In the genomic region with DNA sequence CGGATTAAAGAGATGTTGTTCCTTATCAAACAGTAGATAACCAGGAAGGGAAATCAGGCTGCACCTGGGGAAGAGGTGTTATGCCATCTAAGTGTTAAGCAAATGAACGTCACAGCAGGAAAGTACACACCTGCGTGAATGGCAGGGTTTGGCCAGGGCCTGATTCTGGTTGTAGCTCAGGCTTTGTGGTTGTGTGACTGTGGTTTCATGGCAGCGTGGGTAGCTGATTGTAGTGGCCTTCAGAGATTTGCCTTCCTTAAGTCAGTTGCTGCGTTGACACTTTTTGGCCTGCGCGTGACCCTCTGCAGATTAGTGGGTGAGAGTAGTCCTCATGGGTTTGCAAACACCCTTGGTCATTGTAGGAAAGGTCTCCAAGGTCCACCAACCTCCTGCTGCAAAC, we compare ENCODE assay signal across 10 mouse cellular contexts.
DNase-seq lines count a peak whose midpoint lies in the region; ATAC-seq and TF ChIP-seq lines count a peak whose summit lies in the region.
"Had no signal": no experiment of that assay in that cellular context is flagged by ENCODE, and none has a peak within 500 bp of the region (broad histone marks: within the 10 kb centered on the region; RNA-seq: fewer than 3 reads in every experiment).

No protein-coding gene starts in this region.

- H3K9ac ChIP-seq in kidney, embryonic 14.5 days (ENCODE audit: low read depth, low read length), result no peak overlapping the region
- no peak overlapping the region for H3K9ac ChIP-seq in hindbrain, embryonic 13.5 days
- no peak overlapping the region for H3K9ac ChIP-seq in midbrain, embryonic 15.5 days
- H3K9ac ChIP-seq: forebrain, embryonic 13.5 days had no signal

- TF ChIP-seq POLR2A in lung, adult 2 months (IDR thresholded peaks at IDR 0.05; ENCODE audit: borderline replicate concordance, extremely low read depth, low read depth, low read length), result no peak

- no peak overlapping the region for H3K4me2 ChIP-seq in kidney, embryonic 14.5 days (replicated peaks; ENCODE audit: low read depth, low read length)
- H3K4me2 ChIP-seq in hindbrain, embryonic 13.5 days, result no peak overlapping the region
- no peak overlapping the region for H3K4me2 ChIP-seq in midbrain, embryonic 15.5 days
- H3K4me2 ChIP-seq: forebrain, embryonic 13.5 days had no signal

- no peaks in the 10 kb centered on the region for H3K9me3 ChIP-seq in kidney, embryonic 14.5 days (ENCODE audit: control insufficient read depth, low read length)
- no peaks in the 10 kb centered on the region for H3K9me3 ChIP-seq in hindbrain, embryonic 13.5 days
- no peaks in the 10 kb centered on the region for H3K9me3 ChIP-seq in midbrain, embryonic 15.5 days
- H3K9me3 ChIP-seq: forebrain, embryonic 13.5 days; hindbrain, embryonic 10.5 days had no signal

- H3K27ac ChIP-seq in kidney, embryonic 14.5 days (ENCODE audit: low read depth, low read length), result peak overlapping the region; percentile 73; the same call in 1 of the 2 replicates
- H3K27ac ChIP-seq in hindbrain, embryonic 13.5 days, result no peak overlapping the region
- no peak overlapping the region for H3K27ac ChIP-seq in midbrain, embryonic 15.5 days
- H3K27ac ChIP-seq: forebrain, embryonic 13.5 days; hindbrain, embryonic 10.5 days; macrophage had no signal

- H3K36me3 ChIP-seq in kidney, embryonic 14.5 days (ENCODE audit: control insufficient read depth, insufficient read depth, low read length), result no peaks in the 10 kb centered on the region
- H3K36me3 ChIP-seq in hindbrain, embryonic 13.5 days, result no peaks in the 10 kb centered on the region
- H3K36me3 ChIP-seq in midbrain, embryonic 15.5 days (replicated peaks), result no peaks in the 10 kb centered on the region
- H3K36me3 ChIP-seq: hindbrain, embryonic 10.5 days had no signal

- peak; percentile 53 to 81 for DNase-seq in lung, adult 18-20 months
- no peak for DNase-seq in lung, adult 2 months
- DNase-seq in lung, postnatal 10 days, result peak; percentile 24

- ATAC-seq in kidney, embryonic 14.5 days (ENCODE audit: low FRiP score, low TSS enrichment), result no peak
- ATAC-seq in hindbrain, embryonic 13.5 days (ENCODE audit: low FRiP score), result no peak
- ATAC-seq in midbrain, embryonic 15.5 days (replicated peaks), result no peak
- no peak for ATAC-seq in erythroid progenitor cell, adult 5-6 weeks (replicated peaks; ENCODE audit: low FRiP score, poor library complexity, severe bottlenecking)
- ATAC-seq: forebrain, embryonic 13.5 days had no signal

- peaks cover 22% of the 10 kb centered on the region for H3K4me1 ChIP-seq in lung, adult 2 months (ENCODE audit: control insufficient read depth, insufficient read depth, low read length)
- H3K4me1 ChIP-seq in kidney, embryonic 14.5 days (ENCODE audit: control insufficient read depth, insufficient read depth, low read length), result peaks cover 39% of the 10 kb centered on the region
- H3K4me1 ChIP-seq in hindbrain, embryonic 13.5 days (replicated peaks), result peaks cover 37% of the 10 kb centered on the region
- peaks cover 37% of the 10 kb centered on the region for H3K4me1 ChIP-seq in midbrain, embryonic 15.5 days

- WGBS in lung, adult 2 months, result 60% methylated on average over 7 of the region's 7 CpGs
- WGBS in kidney, embryonic 14.5 days, result 56% methylated on average over 7 of the region's 7 CpGs
- WGBS in hindbrain, embryonic 13.5 days, result 62% methylated on average over 7 of the region's 7 CpGs
- 64% methylated on average over 7 of the region's 7 CpGs for WGBS in midbrain, embryonic 15.5 days

- no peak overlapping the region for H3K4me3 ChIP-seq in lung, adult 2 months (replicated peaks; ENCODE audit: extremely low read depth, low read depth, low read length)
- H3K4me3 ChIP-seq in kidney, embryonic 14.5 days (ENCODE audit: low read length), result no peak overlapping the region
- no peak overlapping the region for H3K4me3 ChIP-seq in hindbrain, embryonic 13.5 days
- no peak overlapping the region for H3K4me3 ChIP-seq in midbrain, embryonic 15.5 days
- H3K4me3 ChIP-seq: forebrain, embryonic 13.5 days; hindbrain, embryonic 10.5 days had no signal

- H3K27me3 ChIP-seq in kidney, embryonic 14.5 days (ENCODE audit: control insufficient read depth, insufficient read depth, low read length), result no peaks in the 10 kb centered on the region
- no peaks in the 10 kb centered on the region for H3K27me3 ChIP-seq in hindbrain, embryonic 13.5 days
- H3K27me3 ChIP-seq in midbrain, embryonic 15.5 days (replicated peaks), result no peaks in the 10 kb centered on the region
- H3K27me3 ChIP-seq: forebrain, embryonic 13.5 days had no signal

- TF ChIP-seq CTCF in lung, adult 2 months (IDR thresholded peaks at IDR 0.05; ENCODE audit: insufficient read depth, low read length), result no peak
